Mouse (Mus musculus): ENCODE measurements around the gene Gstp3. TPM values are rescaled to one million over a fixed set of nuclear protein-coding genes. Genes with fewer than 3 reads are reported as not detected.

The Gstp3 gene
- polyA plus RNA-seq, 1 experiment = 1.3 TPM

- Histone ChIP-seq H3K9me3 (ENCODE audit: control insufficient read depth, low read length) (no peaks in the 10 kb centered on the region), H3K4me3 (replicated peaks) (no peak overlapping the region), H3K27me3 (ENCODE audit: control insufficient read depth) (no peaks in the 10 kb centered on the region), H3K4me1 (ENCODE audit: control insufficient read depth) (peaks cover 72% of the 10 kb centered on the region), H3K36me3 (ENCODE audit: control insufficient read depth) (peaks cover 7% of the 10 kb centered on the region)
- TF ChIP-seq GATA1 (IDR thresholded peaks at IDR 0.05; ENCODE audit: low read length) (no peak), TAL1 (IDR thresholded peaks at IDR 0.05; ENCODE audit: low read length) (no peak)
Observed at GRCm38 (mm10) chr19:4015635-4016034, 43.7 kb downstream of the Gstp3 start.

DNA sequence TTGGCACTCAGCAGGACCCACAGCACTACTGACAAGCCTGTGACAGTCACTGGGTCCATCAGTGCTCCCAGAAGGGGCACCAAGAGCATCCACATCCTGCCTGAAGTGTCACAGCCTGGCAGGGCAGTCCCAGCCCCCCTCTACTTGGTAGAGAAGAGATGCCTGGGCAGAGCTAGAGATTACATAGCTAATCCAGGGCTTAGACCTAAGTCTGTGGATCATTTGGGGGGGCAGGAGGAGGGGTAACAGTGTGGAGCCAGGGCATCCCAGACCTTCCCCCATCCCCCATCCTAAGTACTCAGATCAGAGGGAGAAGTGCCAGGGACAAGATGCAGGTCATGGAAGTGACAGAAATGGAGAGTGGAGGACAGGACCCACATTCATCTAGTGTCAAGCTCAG, 44.6 kb downstream of the Gstp3 start:
- Histone ChIP-seq H3K9me3 (ENCODE audit: control insufficient read depth, low read length) (no peaks in the 10 kb centered on the region), H3K4me3 (replicated peaks) (no peak overlapping the region), H3K4me1 (ENCODE audit: control insufficient read depth) (peaks cover 69% of the 10 kb centered on the region), H3K36me3 (ENCODE audit: control insufficient read depth) (peaks cover 15% of the 10 kb centered on the region), H3K27me3 (ENCODE audit: control insufficient read depth) (no peaks in the 10 kb centered on the region)
- TF ChIP-seq GATA1 (IDR thresholded peaks at IDR 0.05; ENCODE audit: low read length) (no peak), TAL1 (IDR thresholded peaks at IDR 0.05; ENCODE audit: low read length) (no peak)

- Histone ChIP-seq H3K36me3 (ENCODE audit: control insufficient read depth) (peaks cover 32% of the 10 kb centered on the region), H3K9me3 (ENCODE audit: control insufficient read depth, low read length) (no peaks in the 10 kb centered on the region), H3K27me3 (ENCODE audit: control insufficient read depth) (no peaks in the 10 kb centered on the region), H3K4me3 (replicated peaks) (peak overlapping the region; percentile 78), H3K4me1 (ENCODE audit: control insufficient read depth) (peaks cover 55% of the 10 kb centered on the region)
- no peak for TF ChIP-seq GATA1 (IDR thresholded peaks at IDR 0.05; ENCODE audit: low read length)
- no peak for TF ChIP-seq TAL1 (IDR thresholded peaks at IDR 0.05; ENCODE audit: low read length)
Observed at GRCm38 (mm10) chr19:4013066-4013465, 46.3 kb downstream of the Gstp3 start.

GRCm38 (mm10) chr19:4012432-4013022, 46.8 kb downstream of the Gstp3 start, which contains the start of gene Ndufv1:
Ndufv1 (minus strand) TSS chr19:4012806.
- H3K4me1 ChIP-seq (ENCODE audit: control insufficient read depth) = peaks cover 53% of the 10 kb centered on the region
- peak within 1 kb of the TSS; percentile 78 for H3K4me3 ChIP-seq (replicated peaks)
- H3K36me3 ChIP-seq (ENCODE audit: control insufficient read depth) = peaks cover 38% of the 10 kb centered on the region
- H3K9me3 ChIP-seq (ENCODE audit: control insufficient read depth, low read length) = no peaks in the 10 kb centered on the region
- H3K27me3 ChIP-seq (ENCODE audit: control insufficient read depth) = no peaks in the 10 kb centered on the region
- TF ChIP-seq GATA1 (IDR thresholded peaks at IDR 0.05; ENCODE audit: low read length) (no peak), TAL1 (IDR thresholded peaks at IDR 0.05; ENCODE audit: low read length) (no peak)

GRCm38 (mm10) chr19:4011086-4011485, 48.3 kb downstream of the Gstp3 start:
- TF ChIP-seq TAL1 (IDR thresholded peaks at IDR 0.05; ENCODE audit: low read length) (no peak), GATA1 (IDR thresholded peaks at IDR 0.05; ENCODE audit: low read length) (no peak)
- no peaks in the 10 kb centered on the region for H3K27me3 ChIP-seq (ENCODE audit: control insufficient read depth)
- H3K4me1 ChIP-seq (ENCODE audit: control insufficient read depth) = peaks cover 47% of the 10 kb centered on the region
- H3K36me3 ChIP-seq (ENCODE audit: control insufficient read depth) = peaks cover 52% of the 10 kb centered on the region
- peak overlapping the region; percentile 78 for H3K4me3 ChIP-seq (replicated peaks)
- no peaks in the 10 kb centered on the region for H3K9me3 ChIP-seq (ENCODE audit: control insufficient read depth, low read length)

Other genes starting within 250 kb of the Gstp3 start
- 0.70 and 0.82 TPM in 2 replicates for gene Chka, start 207.8 kb downstream of the Gstp3 start, polyA plus RNA-seq (2012)
- gene Tcirg1, start 152.4 kb downstream of the Gstp3 start, polyA plus RNA-seq (2012) = 0.96 and 1.2 TPM in 2 replicates
- gene Ndufs8, start 146.8 kb downstream of the Gstp3 start, polyA plus RNA-seq (2012) = 6.4 and 20.4 TPM in 2 replicates
- not detected in 2 replicates for gene Aldh3b1, start 129.8 kb downstream of the Gstp3 start, polyA plus RNA-seq (2012)
- gene Unc93b1, start 124.4 kb downstream of the Gstp3 start, polyA plus RNA-seq (2012) = 0.65 and 0.77 TPM in 2 replicates
- gene Aldh3b3, start 100.9 kb downstream of the Gstp3 start, polyA plus RNA-seq (2012) = 0.01 TPM in 1 of 2 replicates, not detected in the other
- 0.11 and 0.20 TPM in 2 replicates for gene Aldh3b2, start 87.2 kb downstream of the Gstp3 start, polyA plus RNA-seq (2012)
- gene Acy3, start 73.0 kb downstream of the Gstp3 start, polyA plus RNA-seq (2012) = 0.10 TPM in 1 of 2 replicates, not detected in the other
- gene Tbx10, start 66.8 kb downstream of the Gstp3 start, polyA plus RNA-seq (2012) = not detected in 2 replicates
- 0.45 and 0.73 TPM in 2 replicates for gene Nudt8, start 59.0 kb downstream of the Gstp3 start, polyA plus RNA-seq (2012)
- gene Gm49405, start 58.9 kb downstream of the Gstp3 start, polyA plus RNA-seq (2012) = 0.05 TPM in 2 replicates
- gene Doc2g, start 56.3 kb downstream of the Gstp3 start, polyA plus RNA-seq (2012) = 0.06 and 0.07 TPM in 2 replicates
- 47.7 and 49.2 TPM in 2 replicates for gene Ndufv1, start 46.8 kb downstream of the Gstp3 start, polyA plus RNA-seq (2012)
- 14.9 and 28.9 TPM in 2 replicates for gene Gstp1, start 21.6 kb downstream of the Gstp3 start, polyA plus RNA-seq (2012)
- gene Gstp2, start 13.5 kb downstream of the Gstp3 start, polyA plus RNA-seq (2012) = not detected in 2 replicates
- gene Cabp2, start 22.0 kb upstream of the Gstp3 start, polyA plus RNA-seq (2012) = not detected in 2 replicates
- gene Cdk2ap2, start 37.6 kb upstream of the Gstp3 start, polyA plus RNA-seq (2012) = 11.2 and 12.1 TPM in 2 replicates
- gene Pitpnm1, start 40.4 kb upstream of the Gstp3 start, polyA plus RNA-seq (2012) = 0.66 and 0.94 TPM in 2 replicates
- gene Aip, start 66.3 kb upstream of the Gstp3 start, polyA plus RNA-seq (2012) = 23.9 and 25.1 TPM in 2 replicates
- gene Gpr152, start 80.2 kb upstream of the Gstp3 start, polyA plus RNA-seq (2012) = 0.01 TPM in 1 of 2 replicates, not detected in the other
- gene Cabp4, start 84.5 kb upstream of the Gstp3 start, polyA plus RNA-seq (2012) = 0.05 TPM in 2 replicates
- 6.2 and 7.5 TPM in 2 replicates for gene Coro1b, start 89.0 kb upstream of the Gstp3 start, polyA plus RNA-seq (2012)
- gene Ptprcap, start 94.0 kb upstream of the Gstp3 start, polyA plus RNA-seq (2012) = 5.6 and 7.7 TPM in 2 replicates
- gene Rps6kb2, start 103.8 kb upstream of the Gstp3 start, polyA plus RNA-seq (2012) = 24.5 and 32.5 TPM in 2 replicates
- gene Carns1, start 115.9 kb upstream of the Gstp3 start, polyA plus RNA-seq (2012) = not detected in 2 replicates
- gene Tbc1d10c, start 131.7 kb upstream of the Gstp3 start, polyA plus RNA-seq (2012) = 0.18 and 0.22 TPM in 2 replicates
- gene Ppp1ca, start 132.5 kb upstream of the Gstp3 start, polyA plus RNA-seq (2012) = 42.7 and 52.0 TPM in 2 replicates
- 2.6 and 3.9 TPM in 2 replicates for gene Rad9a, start 142.1 kb upstream of the Gstp3 start, polyA plus RNA-seq (2012)
- not detected in 2 replicates for gene Clcf1, start 154.7 kb upstream of the Gstp3 start, polyA plus RNA-seq (2012)
- 0.22 TPM in 1 of 2 replicates, not detected in the other for gene AC109138.7, start 154.8 kb upstream of the Gstp3 start, polyA plus RNA-seq (2012)
- gene Pold4, start 172.3 kb upstream of the Gstp3 start, polyA plus RNA-seq (2012) = 0.49 and 0.74 TPM in 2 replicates
- 0.19 and 0.24 TPM in 2 replicates for gene Ssh3, start 209.6 kb upstream of the Gstp3 start, polyA plus RNA-seq (2012)
- gene Ankrd13d, start 223.6 kb upstream of the Gstp3 start, polyA plus RNA-seq (2012) = 0.22 and 0.38 TPM in 2 replicates
- 20.9 and 22.2 TPM in 2 replicates for gene Grk2, start 246.7 kb upstream of the Gstp3 start, polyA plus RNA-seq (2012)

Measured in erythroblast, embryonic 14.5 days (primary cell).